Mouse (Mus musculus) megakaryocyte, embryonic 14.5 days (primary cell): Measurements from ENCODE around the gene Jmjd1c. TPM values are rescaled to one million over a fixed set of nuclear protein-coding genes. Genes with fewer than 3 reads are reported as not detected.
"Not testable (repeated sequence)": the region's sequence is repeated elsewhere in the genome, so short reads cannot be mapped to it uniquely, and the experiment has no call there.

Experiments
- H3K27me3 ChIP-seq: replicated peaks from 2 replicates; pipeline ENCODE3; 2012; ENCODE audit warnings: inconsistent platforms
- H3K36me3 ChIP-seq: replicated peaks from 2 replicates; pipeline ENCODE3; 2012; ENCODE audit warnings: low read length, inconsistent platforms, mixed read lengths
- H3K4me1 ChIP-seq: 2 replicates; pipeline ENCODE4 v1.6.1; 2012; ENCODE audit warnings: inconsistent platforms
- H3K4me3 ChIP-seq: replicated peaks from 2 replicates; pipeline ENCODE3; 2012; ENCODE audit warnings: moderate library complexity, mild to moderate bottlenecking, inconsistent platforms
- H3K9me3 ChIP-seq: 2 replicates; pipeline ENCODE4 v1.6.1; 2012; ENCODE audit warnings: inconsistent platforms
- FLI1 ChIP-seq: IDR thresholded peaks from 2 replicates; pipeline ENCODE4 v1.6.1; 2012; ENCODE audit warnings: low read length, inconsistent platforms, mixed read lengths
- GATA1 ChIP-seq: IDR thresholded peaks from 3 replicates; pipeline ENCODE4 v1.6.1; 2012; ENCODE audit warnings: mixed read lengths, low read length, inconsistent platforms, borderline replicate concordance
- polyA plus RNA-seq: library from polyadenylated mRNA; stranded (reverse); fragments of >175 nt; gene quantifications from 2 replicates; pipeline ENCODE4 v1.2.3, GENCODE M21; 2012; ENCODE audit warnings: low replicate concordance; ENCODE audit not compliant: insufficient read depth

Jmjd1c gene
- polyA plus RNA-seq, 1 experiment, result 0.47 TPM

- Histone ChIP-seq H3K9me3 (no peaks in the 10 kb centered on the region), H3K4me3 (peak overlapping the region; percentile 26), H3K27me3 (no peaks in the 10 kb centered on the region), H3K4me1 (peaks cover 64% of the 10 kb centered on the region), H3K36me3 (peaks cover 49% of the 10 kb centered on the region)
- TF ChIP-seq FLI1 (no peak), GATA1 (no peak)
These were observed 15.3 kb downstream of the Jmjd1c start for GRCm38 (mm10) chr10:67111044-67111798.

GRCm38 (mm10) chr10:67111799-67112177 is 15.9 kb downstream of the Jmjd1c start:
- Histone ChIP-seq H3K9me3 (no peaks in the 10 kb centered on the region), H3K27me3 (no peaks in the 10 kb centered on the region), H3K36me3 (peaks cover 50% of the 10 kb centered on the region), H3K4me1 (peaks cover 63% of the 10 kb centered on the region), H3K4me3 (peak overlapping the region; percentile 28)
- no peak for TF ChIP-seq GATA1
- TF ChIP-seq FLI1, result no peak

- Histone ChIP-seq H3K4me1 (peaks cover 61% of the 10 kb centered on the region), H3K36me3 (peaks cover 41% of the 10 kb centered on the region)
- H3K9me3 ChIP-seq, H3K27me3 ChIP-seq, H3K4me3 ChIP-seq: not testable (repeated sequence)
These were observed 17.0 kb downstream of the Jmjd1c start for GRCm38 (mm10) chr10:67112967-67113366.

GRCm38 (mm10) chr10:67113833-67114232 is 17.9 kb downstream of the Jmjd1c start:
- Histone ChIP-seq H3K4me3 (no peak overlapping the region), H3K36me3 (peaks cover 33% of the 10 kb centered on the region), H3K27me3 (no peaks in the 10 kb centered on the region), H3K4me1 (peaks cover 60% of the 10 kb centered on the region), H3K9me3 (no peaks in the 10 kb centered on the region)
- TF ChIP-seq GATA1 (no peak), FLI1 (no peak)

- H3K4me3 ChIP-seq, result peak overlapping the region; percentile 1
- H3K9me3 ChIP-seq, result no peaks in the 10 kb centered on the region
- peaks cover 62% of the 10 kb centered on the region for H3K4me1 ChIP-seq
- H3K27me3 ChIP-seq, result no peaks in the 10 kb centered on the region
- H3K36me3 ChIP-seq, result peaks cover 22% of the 10 kb centered on the region
- TF ChIP-seq GATA1, result no peak
- TF ChIP-seq FLI1, result no peak
These were observed 19.2 kb downstream of the Jmjd1c start for GRCm38 (mm10) chr10:67115115-67115514.

GRCm38 (mm10) chr10:67115666-67116091 is 19.8 kb downstream of the Jmjd1c start:
- H3K36me3 ChIP-seq, result peaks cover 18% of the 10 kb centered on the region
- no peak for TF ChIP-seq GATA1
- no peak for TF ChIP-seq FLI1
- H3K4me1 ChIP-seq, result peaks cover 57% of the 10 kb centered on the region
- H3K4me3 ChIP-seq, result peak overlapping the region; percentile 28
- H3K9me3 ChIP-seq, result no peaks in the 10 kb centered on the region
- no peaks in the 10 kb centered on the region for H3K27me3 ChIP-seq

GRCm38 (mm10) chr10:67116251-67116650 is 20.3 kb downstream of the Jmjd1c start:
- Histone ChIP-seq H3K9me3 (no peaks in the 10 kb centered on the region), H3K4me1 (peaks cover 52% of the 10 kb centered on the region), H3K4me3 (peak overlapping the region; percentile 18), H3K27me3 (no peaks in the 10 kb centered on the region), H3K36me3 (peaks cover 14% of the 10 kb centered on the region)
- no peak for TF ChIP-seq GATA1
- TF ChIP-seq FLI1, result no peak

- TF ChIP-seq FLI1 (no peak), GATA1 (no peak)
- Histone ChIP-seq H3K27me3 (no peaks in the 10 kb centered on the region), H3K9me3 (no peaks in the 10 kb centered on the region), H3K4me1 (peaks cover 48% of the 10 kb centered on the region), H3K36me3 (peaks cover 12% of the 10 kb centered on the region), H3K4me3 (no peak overlapping the region)
These were observed 23.4 kb downstream of the Jmjd1c start for GRCm38 (mm10) chr10:67119291-67119690.

- Histone ChIP-seq H3K36me3 (peaks cover 11% of the 10 kb centered on the region), H3K4me1 (peaks cover 46% of the 10 kb centered on the region), H3K9me3 (no peaks in the 10 kb centered on the region), H3K27me3 (no peaks in the 10 kb centered on the region), H3K4me3 (no peak overlapping the region)
- TF ChIP-seq FLI1 (no peak), GATA1 (no peak)
These were observed 24.3 kb downstream of the Jmjd1c start for GRCm38 (mm10) chr10:67120180-67120579.

GRCm38 (mm10) chr10:67120640-67121039 is 24.7 kb downstream of the Jmjd1c start:
- H3K27me3 ChIP-seq, result no peaks in the 10 kb centered on the region
- no peaks in the 10 kb centered on the region for H3K9me3 ChIP-seq
- H3K4me1 ChIP-seq, result peaks cover 46% of the 10 kb centered on the region
- no peak for TF ChIP-seq FLI1
- no peak for TF ChIP-seq GATA1
- no peak overlapping the region for H3K4me3 ChIP-seq
- H3K36me3 ChIP-seq, result peaks cover 11% of the 10 kb centered on the region

GRCm38 (mm10) chr10:67123756-67124155 is 27.8 kb downstream of the Jmjd1c start:
- no peaks in the 10 kb centered on the region for H3K9me3 ChIP-seq
- H3K27me3 ChIP-seq, result peaks cover 9% of the 10 kb centered on the region
- H3K4me1 ChIP-seq, result peaks cover 50% of the 10 kb centered on the region
- peaks cover 2% of the 10 kb centered on the region for H3K36me3 ChIP-seq
- H3K4me3 ChIP-seq, result no peak overlapping the region
- TF ChIP-seq FLI1 (no peak), GATA1 (no peak)
